Mouse (Mus musculus): ENCODE measurements at regions not wholly inside any gene's neighbourhood (a gene's known extent, or its start where the extent isn't known, plus 50 kb on each side); places are given as distances from the start of the nearest gene placed in this dataset.

GRCm38 (mm10) chr12:106128944-106129724, 119.1 kb downstream of the Vrk1 start:
- no peak for ATAC-seq (ENCODE audit: insufficient number of reproducible peaks, insufficient read depth, low FRiP score, low TSS enrichment, low read depth)
- H3K36me3 ChIP-seq, result no peaks in the 10 kb centered on the region
- no peak overlapping the region for H3K9ac ChIP-seq
- H3K9me3 ChIP-seq, result no peaks in the 10 kb centered on the region
- no peak overlapping the region for H3K27ac ChIP-seq
- H3K4me2 ChIP-seq, result no peak overlapping the region
- H3K27me3 ChIP-seq, result no peaks in the 10 kb centered on the region
- H3K4me1 ChIP-seq, result 0 out of 2 replicates have a peak, but pooled peaks cover 6% of the 10 kb centered on the region
- no peak overlapping the region for H3K4me3 ChIP-seq
- 92% methylated on average over 23 of the region's 23 CpGs for WGBS

- H3K27me3 ChIP-seq, result no peaks in the 10 kb centered on the region
- no peak for ATAC-seq (ENCODE audit: insufficient number of reproducible peaks, insufficient read depth, low FRiP score, low TSS enrichment, low read depth)
- H3K27ac ChIP-seq, result no peak overlapping the region
- no peaks in the 10 kb centered on the region for H3K36me3 ChIP-seq
- WGBS, result 79% methylated on average over 11 of the region's 11 CpGs
- no peak overlapping the region for H3K4me3 ChIP-seq
- 0 out of 2 replicates have a peak, but pooled peaks cover 6% of the 10 kb centered on the region for H3K4me1 ChIP-seq
- no peak overlapping the region for H3K4me2 ChIP-seq
- no peaks in the 10 kb centered on the region for H3K9me3 ChIP-seq
- H3K9ac ChIP-seq, result no peak overlapping the region
Measured at GRCm38 (mm10) chr12:106130071-106130676, 120.1 kb downstream of the Vrk1 start.

GRCm38 (mm10) chr12:106132715-106133114, 122.7 kb downstream of the Vrk1 start:
- no peak for ATAC-seq (ENCODE audit: insufficient number of reproducible peaks, insufficient read depth, low FRiP score, low TSS enrichment, low read depth)
- WGBS, result 92% methylated on average over 8 of the region's 8 CpGs
- no peak overlapping the region for H3K4me2 ChIP-seq
- no peaks in the 10 kb centered on the region for H3K4me1 ChIP-seq
- no peaks in the 10 kb centered on the region for H3K27me3 ChIP-seq
- no peak overlapping the region for H3K9ac ChIP-seq
- no peaks in the 10 kb centered on the region for H3K36me3 ChIP-seq
- H3K4me3 ChIP-seq, result no peak overlapping the region
- no peaks in the 10 kb centered on the region for H3K9me3 ChIP-seq
- H3K27ac ChIP-seq, result no peak overlapping the region

- Histone ChIP-seq H3K27me3 (no peaks in the 10 kb centered on the region), H3K4me1 (0 out of 2 replicates have a peak, but pooled peaks cover 3% of the 10 kb centered on the region), H3K4me2 (no peak overlapping the region), H3K9me3 (no peaks in the 10 kb centered on the region), H3K27ac (no peak overlapping the region), H3K4me3 (no peak overlapping the region), H3K36me3 (no peaks in the 10 kb centered on the region), H3K9ac (no peak overlapping the region)
- no peak for ATAC-seq (ENCODE audit: insufficient number of reproducible peaks, insufficient read depth, low FRiP score, low TSS enrichment, low read depth)
- WGBS, result 87% methylated on average over 15 of the region's 15 CpGs
Measured at GRCm38 (mm10) chr12:106138466-106138865, 128.4 kb downstream of the Vrk1 start.

GRCm38 (mm10) chr12:106139491-106139890, 129.5 kb downstream of the Vrk1 start:
- Histone ChIP-seq H3K4me1 (0 out of 2 replicates have a peak, but pooled peaks cover 3% of the 10 kb centered on the region), H3K9ac (no peak overlapping the region), H3K27me3 (0 out of 2 replicates have a peak, but pooled peaks cover under 1% of the 10 kb centered on the region), H3K36me3 (no peaks in the 10 kb centered on the region), H3K4me2 (no peak overlapping the region), H3K27ac (no peak overlapping the region), H3K4me3 (no peak overlapping the region), H3K9me3 (no peaks in the 10 kb centered on the region)
- ATAC-seq (ENCODE audit: insufficient number of reproducible peaks, insufficient read depth, low FRiP score, low TSS enrichment, low read depth), result no peak
- WGBS, result 66% methylated on average over 11 of the region's 11 CpGs

- 0 out of 2 replicates have a peak, but pooled peaks cover 3% of the 10 kb centered on the region for H3K4me1 ChIP-seq
- H3K27ac ChIP-seq, result no peak overlapping the region
- no peak overlapping the region for H3K9ac ChIP-seq
- H3K36me3 ChIP-seq, result no peaks in the 10 kb centered on the region
- no peak overlapping the region for H3K4me3 ChIP-seq
- no peaks in the 10 kb centered on the region for H3K9me3 ChIP-seq
- WGBS, result 74% methylated on average over 5 of the region's 5 CpGs
- 0 out of 2 replicates have a peak, but pooled peaks cover 3% of the 10 kb centered on the region for H3K27me3 ChIP-seq
- H3K4me2 ChIP-seq, result no peak overlapping the region
- ATAC-seq (ENCODE audit: insufficient number of reproducible peaks, insufficient read depth, low FRiP score, low TSS enrichment, low read depth), result no peak
Measured at GRCm38 (mm10) chr12:106139927-106140326, 129.9 kb downstream of the Vrk1 start.

- no peak overlapping the region for H3K9ac ChIP-seq
- no peak overlapping the region for H3K4me3 ChIP-seq
- 0 out of 2 replicates have a peak, but pooled peaks cover 3% of the 10 kb centered on the region for H3K27me3 ChIP-seq
- H3K36me3 ChIP-seq, result no peaks in the 10 kb centered on the region
- 77% methylated on average over 8 of the region's 8 CpGs for WGBS
- H3K9me3 ChIP-seq, result no peaks in the 10 kb centered on the region
- H3K4me2 ChIP-seq, result no peak overlapping the region
- H3K27ac ChIP-seq, result no peak overlapping the region
- no peak for ATAC-seq (ENCODE audit: insufficient number of reproducible peaks, insufficient read depth, low FRiP score, low TSS enrichment, low read depth)
- H3K4me1 ChIP-seq, result 0 out of 2 replicates have a peak, but pooled peaks cover 3% of the 10 kb centered on the region
Measured at GRCm38 (mm10) chr12:106140671-106141070, 130.6 kb downstream of the Vrk1 start.

- 63% methylated on average over 3 of the region's 3 CpGs for WGBS
- H3K27ac ChIP-seq, result no peak overlapping the region
- 0 out of 2 replicates have a peak, but pooled peaks cover 3% of the 10 kb centered on the region for H3K4me1 ChIP-seq
- H3K27me3 ChIP-seq, result 0 out of 2 replicates have a peak, but pooled peaks cover 3% of the 10 kb centered on the region
- H3K36me3 ChIP-seq, result no peaks in the 10 kb centered on the region
- no peak overlapping the region for H3K4me3 ChIP-seq
- H3K4me2 ChIP-seq, result no peak overlapping the region
- no peak overlapping the region for H3K9ac ChIP-seq
- no peaks in the 10 kb centered on the region for H3K9me3 ChIP-seq
- no peak for ATAC-seq (ENCODE audit: insufficient number of reproducible peaks, insufficient read depth, low FRiP score, low TSS enrichment, low read depth)
Measured at GRCm38 (mm10) chr12:106143548-106143947, 133.5 kb downstream of the Vrk1 start.

- WGBS, result 78% methylated on average over 6 of the region's 6 CpGs
- no peaks in the 10 kb centered on the region for H3K27me3 ChIP-seq
- no peaks in the 10 kb centered on the region for H3K9me3 ChIP-seq
- no peak overlapping the region for H3K4me2 ChIP-seq
- H3K4me1 ChIP-seq, result peaks cover 3% of the 10 kb centered on the region; the same call in 1 of the 2 replicates
- H3K36me3 ChIP-seq, result no peaks in the 10 kb centered on the region
- H3K4me3 ChIP-seq, result no peak overlapping the region
- no peak for ATAC-seq (ENCODE audit: insufficient number of reproducible peaks, insufficient read depth, low FRiP score, low TSS enrichment, low read depth)
- H3K9ac ChIP-seq, result no peak overlapping the region
- no peak overlapping the region for H3K27ac ChIP-seq
Measured at GRCm38 (mm10) chr12:106156837-106157236, 146.8 kb downstream of the Vrk1 start.

GRCm38 (mm10) chr12:106157827-106158226, 147.8 kb downstream of the Vrk1 start:
- WGBS, result 43% methylated on average over 4 of the region's 4 CpGs
- Histone ChIP-seq H3K9ac (no peak overlapping the region), H3K27ac (no peak overlapping the region), H3K4me2 (no peak overlapping the region), H3K9me3 (no peaks in the 10 kb centered on the region), H3K27me3 (no peaks in the 10 kb centered on the region), H3K4me1 (peaks cover 3% of the 10 kb centered on the region; the same call in 1 of the 2 replicates), H3K36me3 (no peaks in the 10 kb centered on the region), H3K4me3 (no peak overlapping the region)
- no peak for ATAC-seq (ENCODE audit: insufficient number of reproducible peaks, insufficient read depth, low FRiP score, low TSS enrichment, low read depth)

- Histone ChIP-seq H3K9me3 (no peaks in the 10 kb centered on the region), H3K36me3 (no peaks in the 10 kb centered on the region), H3K9ac (no peak overlapping the region), H3K27ac (no peak overlapping the region), H3K4me2 (no peak overlapping the region), H3K4me1 (peaks cover 3% of the 10 kb centered on the region; the same call in 1 of the 2 replicates), H3K27me3 (no peaks in the 10 kb centered on the region), H3K4me3 (no peak overlapping the region)
- 91% methylated on average over 14 of the region's 14 CpGs for WGBS
- no peak for ATAC-seq (ENCODE audit: insufficient number of reproducible peaks, insufficient read depth, low FRiP score, low TSS enrichment, low read depth)
Measured at GRCm38 (mm10) chr12:106158620-106159019, 148.6 kb downstream of the Vrk1 start.

- no peak overlapping the region for H3K4me3 ChIP-seq
- H3K27me3 ChIP-seq, result peaks cover 48% of the 10 kb centered on the region
- H3K36me3 ChIP-seq, result no peaks in the 10 kb centered on the region
- no peak overlapping the region for H3K27ac ChIP-seq
- ATAC-seq (ENCODE audit: insufficient number of reproducible peaks, insufficient read depth, low FRiP score, low TSS enrichment, low read depth), result no peak
- no peak overlapping the region for H3K9ac ChIP-seq
- no peaks in the 10 kb centered on the region for H3K9me3 ChIP-seq
- H3K4me2 ChIP-seq, result no peak overlapping the region
- 53% methylated on average over 5 of the region's 5 CpGs for WGBS
- peaks cover 22% of the 10 kb centered on the region for H3K4me1 ChIP-seq
Measured at GRCm38 (mm10) chr12:106171301-106171700, 161.3 kb downstream of the Vrk1 start.
